Mouse (Mus musculus) MEL-GATA-1-ER (cell line): Measurements from ENCODE around the gene Wdfy1.

Experiments
- DNase-seq: peaks from one replicate; pipeline ENCODE4 v3.0.0-alpha.2; 2012; ENCODE audit warnings: low read depth; ENCODE audit errors: extremely low read depth

Wdfy1 gene

GRCm38 (mm10) chr1:79775927-79776458 lies at the start of gene Wdfy1, which contains the start of gene Mrpl44:
Gene Wdfy1, minus strand, starts transcription at chr1:79776143.
Gene Mrpl44, plus strand, starts transcription at chr1:79776018.
- peak; percentile 90 for DNase-seq

DNA sequence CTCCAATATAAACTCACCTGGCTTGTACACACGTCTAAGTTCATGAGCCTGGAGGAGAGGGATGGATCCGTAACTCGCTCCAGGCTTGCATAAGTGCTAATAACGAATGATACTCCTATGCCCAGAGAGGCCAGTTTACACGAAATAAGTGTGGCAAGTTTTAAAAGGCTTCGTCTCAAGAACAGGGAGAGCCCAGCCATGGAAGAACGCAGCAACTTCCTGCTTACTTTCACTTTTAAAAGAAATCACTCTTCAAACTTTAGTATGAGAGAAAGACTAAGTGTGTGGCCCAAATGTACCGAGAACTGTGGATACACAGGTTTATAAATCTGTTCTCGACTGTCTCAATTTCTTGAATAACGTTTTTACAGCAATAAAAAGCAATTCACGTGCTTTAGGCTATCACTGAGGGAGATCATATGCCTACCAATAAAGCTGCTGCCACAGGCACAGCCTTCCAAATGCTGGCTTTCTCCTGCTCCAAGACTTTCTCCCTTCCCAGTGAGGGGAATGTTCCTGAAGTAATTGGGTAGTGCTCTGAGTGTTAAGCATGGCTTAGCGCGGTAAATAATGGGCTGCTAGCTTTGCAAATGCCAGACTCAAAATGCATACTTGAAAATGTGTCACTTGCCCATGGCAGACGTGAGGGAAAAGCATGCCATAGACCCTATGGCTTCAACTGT lies 48.1 kb upstream of the Wdfy1 start:
- DNase-seq = no peak

GRCm38 (mm10) chr1:79822806-79823525 lies 47.0 kb upstream of the Wdfy1 start:
- no peak for DNase-seq

DNA sequence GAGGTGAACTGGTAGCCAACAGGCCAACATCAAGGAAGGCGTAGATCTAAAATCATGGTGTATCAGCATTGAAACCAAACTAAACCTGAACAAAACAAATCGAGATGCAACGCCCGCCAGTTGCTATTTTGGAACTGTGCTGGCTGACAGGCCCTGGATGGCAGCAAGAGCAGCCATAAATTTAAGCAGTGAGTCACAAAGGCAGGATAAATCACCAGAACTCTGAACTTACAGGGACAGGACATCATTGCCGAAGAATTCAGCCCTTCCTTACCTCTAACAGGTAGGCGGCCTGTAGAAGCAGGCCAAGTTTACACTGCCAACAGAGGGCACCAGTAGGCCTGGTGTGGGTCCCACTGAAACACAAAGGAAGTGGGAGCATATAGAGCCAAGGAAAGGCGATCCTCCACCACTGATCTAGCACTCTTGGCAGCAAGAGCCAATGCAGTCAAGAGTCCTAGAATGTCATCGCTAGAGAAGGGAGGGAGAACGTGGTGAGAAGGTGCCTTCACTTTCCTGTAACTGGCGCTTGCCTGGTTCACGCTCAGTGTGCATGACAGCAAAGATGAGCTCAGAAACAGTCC lies 43.4 kb upstream of the Wdfy1 start:
- no peak for DNase-seq

GRCm38 (mm10) chr1:79815446-79815845 lies 39.5 kb upstream of the Wdfy1 start:
- no peak for DNase-seq

DNA sequence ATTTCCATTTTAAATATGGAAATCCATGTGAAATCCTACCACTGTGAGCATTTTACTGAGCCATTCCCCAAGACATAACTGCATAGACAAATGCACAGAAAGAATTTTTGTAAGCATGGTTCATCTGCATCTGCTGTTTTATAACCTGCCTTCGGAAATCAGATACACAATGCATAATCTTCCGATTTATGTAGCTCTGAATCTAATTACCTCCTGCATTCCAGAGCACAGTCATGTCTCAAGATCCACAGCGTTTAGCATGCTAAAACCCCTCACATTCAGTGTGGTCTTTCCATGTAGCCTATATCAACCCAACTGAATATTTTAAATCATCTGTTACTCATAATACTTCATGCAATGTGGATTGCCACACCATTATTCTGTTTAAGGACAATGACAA lies 33.5 kb upstream of the Wdfy1 start:
- no peak for DNase-seq

- DNase-seq = no peak
Measured at GRCm38 (mm10) chr1:79806865-79807264, 30.9 kb upstream of the Wdfy1 start.

GRCm38 (mm10) chr1:79803614-79804013 lies 27.7 kb upstream of the Wdfy1 start:
- no peak for DNase-seq

DNA sequence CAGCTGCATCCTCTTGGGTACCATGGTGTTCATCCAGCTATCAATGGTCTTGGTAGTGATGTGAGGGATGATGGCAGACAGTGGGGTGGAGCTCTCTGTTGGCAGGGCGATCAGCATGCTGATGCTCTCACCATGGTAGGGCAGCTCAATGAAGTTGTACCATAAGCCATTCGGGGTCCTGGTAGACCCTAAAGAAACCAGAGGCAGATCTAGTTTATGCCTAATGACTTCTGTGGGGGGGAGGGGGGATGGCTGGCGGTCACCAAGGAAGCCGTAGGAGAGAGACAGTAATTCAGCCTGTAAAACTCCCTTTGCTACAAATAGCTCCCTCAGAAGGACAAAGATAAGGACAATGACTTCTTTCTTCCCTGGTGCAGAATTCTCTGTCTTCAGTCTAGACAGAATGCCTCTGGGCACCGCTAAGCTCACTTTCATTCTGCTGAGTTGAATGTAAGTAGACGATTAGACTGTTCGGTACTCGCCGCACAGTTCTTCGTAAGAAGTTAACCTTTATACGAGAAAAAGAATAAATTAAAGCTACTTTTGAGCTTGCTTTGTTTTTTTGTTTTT lies 27.0 kb upstream of the Wdfy1 start:
- DNase-seq = no peak

GRCm38 (mm10) chr1:79797084-79797483 lies 21.1 kb upstream of the Wdfy1 start:
- no peak for DNase-seq

DNA sequence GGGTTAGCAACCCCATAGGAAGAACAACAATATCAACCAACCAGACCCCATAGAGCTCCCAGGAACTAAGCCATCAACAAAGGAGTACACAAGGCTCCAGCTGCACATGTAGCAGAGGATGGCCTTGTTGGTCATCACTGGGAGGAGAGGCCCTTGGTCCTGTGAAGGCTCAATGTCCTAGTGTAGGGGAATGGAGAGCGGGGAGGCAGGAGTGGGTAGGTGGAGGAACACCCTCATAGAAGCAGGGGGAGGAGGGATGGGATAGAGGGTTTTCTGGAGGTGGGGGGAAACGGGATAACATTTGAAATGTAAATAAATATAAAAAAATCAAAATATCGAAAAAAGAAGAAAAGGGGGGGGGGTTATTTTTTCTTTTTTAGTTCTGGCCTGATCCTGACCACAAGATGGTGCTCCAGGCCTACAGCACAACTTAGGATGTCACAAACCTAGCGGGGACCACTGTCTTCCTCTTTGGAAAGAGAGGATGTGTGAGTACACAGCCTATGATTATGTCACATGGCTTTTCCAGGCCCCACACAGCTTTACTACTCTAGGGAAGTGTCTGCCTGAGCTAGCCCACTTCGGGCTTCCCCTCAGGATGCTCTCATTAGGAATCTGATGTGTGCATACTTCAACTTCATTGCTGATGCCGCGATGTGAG lies 10.5 kb upstream of the Wdfy1 start:
- no peak for DNase-seq

- DNase-seq = no peak
Measured at GRCm38 (mm10) chr1:79782433-79782832, 6.5 kb upstream of the Wdfy1 start.

GRCm38 (mm10) chr1:79778011-79778410 lies 2.1 kb upstream of the Wdfy1 start:
- DNase-seq = no peak

GRCm38 (mm10) chr1:79774164-79774780 lies 1.7 kb downstream of the Wdfy1 start:
- DNase-seq = no peak

DNA sequence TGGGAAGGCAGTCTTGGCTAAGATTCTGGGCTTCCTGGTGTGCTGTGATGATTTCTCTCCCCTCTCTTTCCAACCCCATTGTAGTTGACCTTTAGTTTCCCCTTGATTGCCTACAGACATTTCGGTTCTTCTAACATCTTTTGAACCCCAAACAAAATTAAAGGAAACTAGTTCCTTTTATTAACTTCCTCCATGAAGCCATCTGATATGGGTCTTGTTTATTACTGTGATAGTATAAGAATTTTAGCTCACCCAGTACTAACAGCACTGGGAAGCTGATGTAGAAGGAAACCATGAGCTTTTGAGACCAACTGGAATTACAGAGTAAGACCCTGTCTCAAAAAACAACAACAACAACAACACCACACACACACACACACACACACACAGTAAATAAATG lies 7.7 kb downstream of the Wdfy1 start:
- no peak for DNase-seq

GRCm38 (mm10) chr1:79764483-79764882 lies 11.5 kb downstream of the Wdfy1 start:
- DNase-seq = no peak

- no peak for DNase-seq
Measured at GRCm38 (mm10) chr1:79764031-79764430, 11.9 kb downstream of the Wdfy1 start.

GRCm38 (mm10) chr1:79762282-79763250 lies 13.4 kb downstream of the Wdfy1 start:
- DNase-seq = peak; percentile 44

- DNase-seq = no peak
Measured at GRCm38 (mm10) chr1:79761917-79762271, 14.0 kb downstream of the Wdfy1 start.
